Mouse (Mus musculus): ENCODE measurements at regions not wholly inside any gene's neighbourhood (a gene's known extent, or its start where the extent isn't known, plus 50 kb on each side); places are given as distances from the start of the nearest gene placed in this dataset.

- DNase-seq (ENCODE audit: low spot score): no peak
These were observed 56.9 kb downstream of the Dmrt2 start for GRCm38 (mm10) chr19:25729103-25729502.

DNA sequence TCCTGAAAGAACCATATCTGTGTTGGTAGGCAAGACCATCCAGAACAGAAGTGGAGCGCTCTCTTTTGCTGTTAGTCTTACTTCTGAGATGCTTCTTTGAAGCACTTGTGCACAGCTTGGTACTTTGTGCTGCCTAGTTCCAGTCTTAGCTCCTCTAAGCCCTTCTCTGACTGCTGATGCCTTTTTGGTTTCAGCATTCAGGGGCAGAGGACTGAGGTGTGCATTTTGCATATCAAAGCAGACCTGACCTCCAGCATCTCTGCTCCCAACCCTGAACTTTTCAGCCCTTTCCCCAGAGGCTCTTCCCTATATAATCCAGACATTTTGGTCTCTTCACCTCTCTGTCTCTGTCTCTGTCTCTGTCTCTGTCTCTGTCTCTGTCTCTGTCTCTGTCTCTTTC is 57.4 kb downstream of the Dmrt2 start:
- DNase-seq (ENCODE audit: low spot score): no peak

- no peak for DNase-seq (ENCODE audit: low spot score)
These were observed 106.2 kb downstream of the Dmrt2 start for GRCm38 (mm10) chr19:25778455-25778854.

- no peak for DNase-seq (ENCODE audit: low spot score)
These were observed 107.1 kb downstream of the Dmrt2 start for GRCm38 (mm10) chr19:25779356-25779755.

GRCm38 (mm10) chr19:25781314-25781713 is 109.1 kb downstream of the Dmrt2 start:
- DNase-seq (ENCODE audit: low spot score): no peak

DNA sequence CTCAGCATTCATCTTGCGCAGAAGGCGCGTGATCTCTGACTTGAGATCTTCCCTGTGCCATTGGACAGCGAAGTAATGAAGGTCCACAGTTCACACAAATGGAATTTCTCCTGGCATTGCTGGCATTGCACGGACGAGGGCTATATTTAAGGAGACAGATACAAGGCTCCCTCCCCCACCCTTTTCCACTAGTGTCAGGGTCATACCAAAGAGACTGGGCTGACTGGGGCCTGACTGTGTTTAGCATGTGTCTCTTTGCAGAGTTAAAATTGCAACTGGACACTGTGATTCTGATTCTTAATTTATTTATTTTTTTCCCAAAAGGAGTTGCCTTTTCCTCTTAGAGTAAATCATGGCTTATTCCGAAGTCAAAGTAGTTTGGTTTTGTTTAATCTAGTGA is 130.5 kb downstream of the Dmrt2 start:
- DNase-seq (ENCODE audit: low spot score): no peak

- DNase-seq (ENCODE audit: low spot score): peak; percentile 17
These were observed 133.1 kb downstream of the Dmrt2 start for GRCm38 (mm10) chr19:25805351-25805750.

GRCm38 (mm10) chr19:25813651-25814050 is 141.4 kb downstream of the Dmrt2 start:
- DNase-seq (ENCODE audit: low spot score): no peak

GRCm38 (mm10) chr19:25845158-25845557 is 172.9 kb downstream of the Dmrt2 start:
- no peak for DNase-seq (ENCODE audit: low spot score)

GRCm38 (mm10) chr19:25856344-25856743 is 184.1 kb downstream of the Dmrt2 start:
- no peak for DNase-seq (ENCODE audit: low spot score)

DNA sequence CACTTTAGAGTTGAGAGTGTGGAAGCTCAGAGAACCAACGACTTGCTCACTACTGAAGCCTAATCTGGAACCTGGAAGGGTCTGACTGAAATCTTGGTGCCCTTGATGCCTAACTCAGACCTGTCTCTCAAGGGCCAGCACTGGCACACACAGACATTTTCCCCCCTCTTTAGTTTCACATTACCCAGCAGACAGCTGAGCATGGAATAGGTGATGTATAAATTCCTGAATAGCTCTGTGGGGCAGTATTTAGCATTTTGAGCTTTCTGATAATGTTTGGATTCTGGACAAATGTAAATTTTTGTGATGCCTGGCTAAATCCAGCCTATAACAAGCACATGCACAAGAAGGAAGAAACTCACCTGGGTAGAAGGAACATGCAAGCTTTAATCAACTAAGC is 191.1 kb downstream of the Dmrt2 start:
- DNase-seq (ENCODE audit: low spot score): no peak

- DNase-seq (ENCODE audit: low spot score): no peak
These were observed 234.5 kb downstream of the Dmrt2 start for GRCm38 (mm10) chr19:25906721-25907120.

GRCm38 (mm10) chr19:25922052-25922451 is 249.8 kb downstream of the Dmrt2 start:
- no peak for DNase-seq (ENCODE audit: low spot score)

GRCm38 (mm10) chr19:25922806-25923205 is 250.6 kb downstream of the Dmrt2 start:
- DNase-seq (ENCODE audit: low spot score): no peak

DNA sequence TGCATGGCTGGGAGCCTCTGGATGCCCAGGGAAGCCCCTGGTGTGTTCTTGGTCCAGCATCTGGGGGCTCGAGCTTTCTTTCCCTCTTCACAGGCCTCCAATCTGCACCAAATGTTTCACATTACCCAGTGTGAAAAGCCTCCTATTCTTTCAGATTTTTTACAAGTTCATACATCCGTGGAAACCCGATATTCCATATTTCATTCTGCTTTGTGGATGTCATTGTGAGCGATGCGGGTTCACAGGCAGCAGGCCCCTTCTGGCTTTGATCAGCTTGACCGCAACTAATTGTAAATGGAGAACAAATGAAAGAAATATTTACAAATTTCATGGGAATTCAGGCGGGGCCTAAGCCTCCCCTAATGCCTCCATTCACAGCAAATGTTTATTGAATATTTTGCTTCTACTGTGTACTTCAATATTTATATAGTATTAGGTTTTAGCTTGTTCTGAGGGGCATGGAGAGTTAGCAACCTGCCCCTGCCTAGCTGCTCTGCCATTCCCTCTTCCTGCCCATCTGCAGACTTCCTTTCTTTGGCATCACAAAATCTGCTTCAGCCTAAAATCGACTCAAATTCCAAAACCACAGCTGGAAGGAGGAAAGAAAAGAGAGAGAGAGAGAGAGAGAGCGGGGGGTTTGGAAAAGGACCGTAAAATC is 251.6 kb downstream of the Dmrt2 start:
- DNase-seq (ENCODE audit: low spot score): no peak

DNA sequence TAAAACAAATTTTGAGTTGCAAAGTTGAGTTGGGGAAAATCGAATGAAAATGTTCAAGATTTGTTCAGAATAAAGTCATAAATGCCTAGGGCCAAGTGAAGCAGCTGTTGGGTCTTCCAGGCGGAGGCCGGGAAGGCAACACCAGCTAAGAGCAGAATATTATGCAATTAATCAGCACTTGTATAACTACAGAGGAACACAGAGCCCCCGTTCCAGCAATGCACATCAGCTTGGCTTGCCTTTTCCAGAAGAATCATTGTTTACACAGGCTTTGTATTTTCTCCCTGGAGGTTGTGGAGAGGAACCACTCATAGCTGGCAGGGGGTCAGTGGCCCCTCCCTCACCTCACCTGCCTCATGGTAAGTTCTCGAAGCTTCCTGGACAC is 252.2 kb downstream of the Dmrt2 start:
- DNase-seq (ENCODE audit: low spot score): no peak

DNA sequence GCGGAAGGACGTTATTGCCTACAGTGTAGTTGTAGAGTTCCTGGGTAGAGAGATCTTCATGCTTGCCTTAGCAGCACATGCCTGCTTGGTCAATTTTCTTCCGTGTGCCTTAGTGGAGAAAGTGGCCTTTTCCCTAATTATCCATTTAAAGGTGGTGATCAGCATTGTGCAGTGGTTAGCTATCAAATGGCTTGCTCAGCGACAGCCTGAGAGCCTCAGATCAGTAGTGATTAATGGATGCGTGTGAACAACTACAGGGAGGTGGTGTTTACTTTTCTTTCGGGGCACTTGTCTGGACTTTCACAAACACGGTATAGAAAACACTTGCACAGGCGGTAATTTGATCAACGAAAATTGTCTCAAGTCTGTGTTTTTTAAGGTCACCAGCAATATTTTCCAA is 255.0 kb downstream of the Dmrt2 start:
- DNase-seq (ENCODE audit: low spot score): no peak

GRCm38 (mm10) chr19:25937343-25937742 is 265.1 kb downstream of the Dmrt2 start:
- DNase-seq (ENCODE audit: low spot score): no peak

DNA sequence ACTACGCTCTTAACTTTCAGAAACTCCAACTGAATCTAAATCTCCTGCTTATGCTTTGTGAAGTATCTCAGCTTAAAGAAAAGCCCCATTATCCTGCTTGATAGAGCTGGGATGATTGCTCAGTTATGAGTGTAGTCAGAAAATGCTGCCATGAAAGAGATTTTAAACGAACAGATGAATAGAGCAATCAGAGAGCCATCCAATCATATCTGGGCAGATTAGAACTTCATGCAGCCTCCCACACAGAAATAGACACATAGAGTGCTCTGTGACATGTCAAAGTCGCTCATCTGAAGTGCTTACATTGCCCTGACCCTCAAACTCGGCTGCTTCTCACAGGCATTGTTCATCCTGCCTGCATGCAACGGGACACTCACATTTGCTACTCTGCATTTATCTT is 299.0 kb downstream of the Dmrt2 start:
- DNase-seq (ENCODE audit: low spot score): no peak

DNA sequence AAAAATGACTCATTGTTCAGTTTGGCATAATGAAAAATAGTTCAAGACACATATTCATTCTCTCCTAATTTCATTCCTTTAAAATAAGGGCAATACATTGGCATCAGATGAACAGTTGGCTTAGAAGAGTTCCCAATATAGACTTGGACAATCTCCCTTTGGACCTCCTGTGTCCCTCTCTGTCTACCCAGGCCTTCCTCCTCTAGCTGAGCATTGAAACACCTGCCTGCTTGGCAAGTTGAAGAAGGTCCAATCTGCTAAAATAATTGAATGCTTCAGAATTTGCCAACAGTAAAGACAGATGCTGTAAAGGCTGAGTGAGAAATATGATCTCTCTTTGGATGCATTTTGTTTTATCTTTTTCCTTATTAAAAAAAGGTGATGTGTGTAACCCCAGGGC is 303.0 kb downstream of the Dmrt2 start:
- DNase-seq (ENCODE audit: low spot score): no peak

DNA sequence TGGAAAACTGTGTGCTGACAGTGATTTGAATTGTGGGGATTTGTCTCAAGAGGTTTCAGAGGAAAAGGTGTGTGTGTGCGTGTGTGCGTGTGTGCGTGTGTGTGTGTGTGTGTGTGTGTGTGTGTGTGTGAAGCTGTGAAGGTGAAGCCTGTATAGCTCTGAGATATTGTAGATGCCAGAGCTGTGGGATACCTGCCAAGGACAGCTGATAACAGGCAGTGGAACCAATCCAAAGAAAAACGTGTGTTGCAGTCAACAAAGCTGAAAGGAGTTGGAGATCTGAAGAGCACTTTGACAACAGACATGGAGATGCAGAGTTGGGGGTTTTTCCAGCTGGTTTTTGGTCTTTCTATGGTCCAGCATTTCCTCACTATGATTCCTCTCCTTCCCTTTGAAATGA is 308.1 kb downstream of the Dmrt2 start:
- DNase-seq (ENCODE audit: low spot score): no peak

- DNase-seq (ENCODE audit: low spot score): peak; percentile 10
These were observed 342.5 kb downstream of the Dmrt2 start for GRCm38 (mm10) chr19:26014620-26015180.

- no peak for DNase-seq (ENCODE audit: low spot score)
These were observed 348.9 kb downstream of the Dmrt2 start for GRCm38 (mm10) chr19:26021141-26021540.

DNA sequence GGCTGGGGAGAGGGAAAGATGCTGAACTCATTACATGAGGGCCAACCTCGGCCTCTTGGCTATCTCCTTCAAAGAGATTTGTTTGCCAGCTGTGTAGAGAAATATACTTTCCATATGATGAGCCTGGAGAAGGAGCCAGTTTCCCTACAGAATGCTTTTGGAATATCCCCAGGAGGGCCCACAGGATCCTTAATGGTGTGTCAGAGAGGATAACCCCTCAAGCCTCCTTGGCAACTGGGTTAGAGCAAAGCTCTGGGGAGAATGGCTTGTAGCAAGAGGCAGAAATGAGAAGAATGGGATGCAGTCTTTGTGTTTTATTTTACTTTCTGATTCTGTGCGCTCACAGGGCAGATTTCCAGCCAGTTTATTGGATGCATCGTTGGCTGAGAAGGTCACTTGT is 353.9 kb downstream of the Dmrt2 start:
- no peak for DNase-seq (ENCODE audit: low spot score)

All from layer of hippocampus, adult 9-10 months (tissue).